14 mouse cellular contexts compared by ENCODE assay signal in genomic region chr2:9890251-9890650, GRCm38 (mm10). TPM values are rescaled to one million over a fixed set of nuclear protein-coding genes. Genes with fewer than 3 reads are reported as not detected.
DNase-seq lines count a peak whose midpoint lies in the region; ATAC-seq lines count a peak whose summit lies in the region.
"Had no signal": no experiment of that assay in that cellular context is flagged by ENCODE, and none has a peak within 500 bp of the region (broad histone marks: within the 10 kb centered on the region; RNA-seq: fewer than 3 reads in every experiment).

No protein-coding gene starts in this region.

- H3K4me2 ChIP-seq in heart, embryonic 15.5 days: peak overlapping the region; percentile 68
- peak overlapping the region; percentile 62; the same call in 1 of the 2 replicates for H3K4me2 ChIP-seq in liver, embryonic 13.5 days

- DNase-seq in heart, postnatal 36 days: no peak
- DNase-seq in liver, embryonic 13.5 days: no peak
- DNase-seq in gastrocnemius, postnatal 4 days (ENCODE audit: low spot score in 2 of 2): no peak
- no peak for DNase-seq in gastrocnemius, postnatal 36 days
- DNase-seq: cerebellum, adult 8-10 months; spleen, adult 18-20 months had no signal

- H3K27me3 ChIP-seq in heart, embryonic 15.5 days: peaks cover 93% of the 10 kb centered on the region
- H3K27me3 ChIP-seq in megakaryocyte, embryonic 14.5 days (replicated peaks): peaks cover 91% of the 10 kb centered on the region
- peaks cover 97% of the 10 kb centered on the region for H3K27me3 ChIP-seq in liver, embryonic 13.5 days

- peak overlapping the region; percentile 38 for H3K4me3 ChIP-seq in heart, embryonic 15.5 days
- peak overlapping the region; percentile 93 for H3K4me3 ChIP-seq in megakaryocyte, embryonic 14.5 days (replicated peaks)
- no peak overlapping the region for H3K4me3 ChIP-seq in liver, embryonic 13.5 days (replicated peaks)
- H3K4me3 ChIP-seq: erythroblast, embryonic 14.5 days had no signal

- WGBS in heart, embryonic 15.5 days: 5% methylated on average over 8 of the region's 8 CpGs
- WGBS in liver, embryonic 13.5 days (ENCODE audit: insufficient replicate concordance): 8% methylated on average over 8 of the region's 8 CpGs

- no peaks in the 10 kb centered on the region for H3K36me3 ChIP-seq in heart, embryonic 15.5 days
- H3K36me3 ChIP-seq in megakaryocyte, embryonic 14.5 days (replicated peaks; ENCODE audit: low read length): no peaks in the 10 kb centered on the region
- H3K36me3 ChIP-seq in liver, embryonic 13.5 days: no peaks in the 10 kb centered on the region

- ATAC-seq in heart, embryonic 15.5 days (replicated peaks; ENCODE audit: insufficient number of reproducible peaks, insufficient read depth, low FRiP score, low read depth): no peak
- ATAC-seq in megakaryocyte, adult 5-6 weeks (ENCODE audit: poor library complexity, severe bottlenecking): no peak
- no peak for ATAC-seq in liver, embryonic 13.5 days (ENCODE audit: low read depth)

- H3K9ac ChIP-seq in heart, embryonic 15.5 days: no peak overlapping the region
- H3K9ac ChIP-seq in liver, embryonic 13.5 days: no peak overlapping the region

- H3K4me1 ChIP-seq in heart, embryonic 15.5 days (replicated peaks): peaks cover 12% of the 10 kb centered on the region
- H3K4me1 ChIP-seq in megakaryocyte, embryonic 14.5 days: peaks cover 41% of the 10 kb centered on the region
- peaks cover 11% of the 10 kb centered on the region; the same call in 1 of the 2 replicates for H3K4me1 ChIP-seq in liver, embryonic 13.5 days (replicated peaks)

- intact Hi-C loops in heart, postnatal 36 days (cut with DNase I): no loop called here
- intact Hi-C loops in gastrocnemius, postnatal 36 days (cut with DNase I): no loop called here

- H3K9me3 ChIP-seq in heart, embryonic 15.5 days (replicated peaks): no peaks in the 10 kb centered on the region
- H3K9me3 ChIP-seq in megakaryocyte, embryonic 14.5 days: no peaks in the 10 kb centered on the region
- no peaks in the 10 kb centered on the region for H3K9me3 ChIP-seq in liver, embryonic 13.5 days (replicated peaks)

- H3K27ac ChIP-seq in heart, embryonic 15.5 days: no peak overlapping the region
- no peak overlapping the region for H3K27ac ChIP-seq in liver, embryonic 13.5 days

RNA-seq across cellular contexts. Expression of gene Gata3, which starts 0.4 kb away (rescaled TPM):
- 2.7 and 9.4 TPM in 2 replicates for polyA plus RNA-seq in heart, embryonic 15.5 days (2015; fragmentation: Nextera tagmentation; extraction: Ambion mirVana)
- 1 to 10 TPM in 1 of 2 experiments, under 1 TPM in 1; 0.47 to 2.2 TPM for total RNA-seq in heart, postnatal 36 days (2021)
- 0.36 TPM in 1 of 2 replicates, not detected in the other for polyA plus RNA-seq in megakaryocyte, embryonic 14.5 days (2012; ENCODE audit: insufficient read depth, low replicate concordance)
- 0.45 and 0.98 TPM in 2 replicates for total RNA-seq in megakaryocyte, adult 5-6 weeks (2015)
- 0.49 and 1.2 TPM in 2 replicates for total RNA-seq in megakaryocyte, adult 5-6 weeks (2017)
- 1.5 TPM in 2 replicates for polyA plus RNA-seq in liver, embryonic 13.5 days (2015; fragmentation: Nextera tagmentation; extraction: Ambion mirVana)
- total RNA-seq in gastrocnemius, postnatal 4 days (2021): 1 to 10 TPM in 1 of 2 experiments, under 1 TPM in 1; 0.65 to 1.9 TPM
- under 1 TPM; 0.57 to 0.92 TPM for total RNA-seq in gastrocnemius, postnatal 36 days (2021)

RNA-seq across cellular contexts. Expression of gene 9230102O04Rik, which starts 0.9 kb away (rescaled TPM):
- not detected in 2 replicates for polyA plus RNA-seq in heart, embryonic 15.5 days (2015; fragmentation: Nextera tagmentation; extraction: Ambion mirVana)
- not detected for total RNA-seq in heart, postnatal 36 days (2021)
- not detected in 2 replicates for polyA plus RNA-seq in megakaryocyte, embryonic 14.5 days (2012; ENCODE audit: insufficient read depth, low replicate concordance)
- total RNA-seq in megakaryocyte, adult 5-6 weeks (2015): not detected in 2 replicates
- not detected in 2 replicates for total RNA-seq in megakaryocyte, adult 5-6 weeks (2017)
- not detected in 2 replicates for polyA plus RNA-seq in liver, embryonic 13.5 days (2015; fragmentation: Nextera tagmentation; extraction: Ambion mirVana)
- not detected for total RNA-seq in gastrocnemius, postnatal 4 days (2021)
- not detected for total RNA-seq in gastrocnemius, postnatal 36 days (2021)
- total RNA-seq: hematopoietic stem cell, adult 5-6 weeks; left cerebral cortex, adult 8-10 months; monocyte, adult 5-6 weeks had no signal
- polyA plus RNA-seq: erythroblast, embryonic 14.5 days; liver, embryonic 16.5 days had no signal

RNA-seq across cellular contexts. Expression of gene 4930412O13Rik, which starts 9.2 kb away (rescaled TPM):
- 0.10 TPM in 1 of 2 replicates, not detected in the other for polyA plus RNA-seq in heart, embryonic 15.5 days (2015; fragmentation: Nextera tagmentation; extraction: Ambion mirVana)
- total RNA-seq in heart, postnatal 36 days (2021): not detected
- polyA plus RNA-seq in megakaryocyte, embryonic 14.5 days (2012; ENCODE audit: insufficient read depth, low replicate concordance): not detected in 2 replicates
- not detected in 2 replicates for total RNA-seq in megakaryocyte, adult 5-6 weeks (2015)
- total RNA-seq in megakaryocyte, adult 5-6 weeks (2017): not detected in 2 replicates
- not detected in 2 replicates for polyA plus RNA-seq in liver, embryonic 13.5 days (2015; fragmentation: Nextera tagmentation; extraction: Ambion mirVana)
- not detected for total RNA-seq in gastrocnemius, postnatal 4 days (2021)
- not detected for total RNA-seq in gastrocnemius, postnatal 36 days (2021)
- total RNA-seq: hematopoietic stem cell, adult 5-6 weeks; left cerebral cortex, adult 8-10 months; monocyte, adult 5-6 weeks had no signal
- polyA plus RNA-seq: erythroblast, embryonic 14.5 days; liver, embryonic 16.5 days had no signal
